Mouse (Mus musculus): ENCODE data around the gene Lin7b. TPM values are rescaled to one million over a fixed set of nuclear protein-coding genes. Genes with fewer than 3 reads are reported as not detected.
"Not testable (repeated sequence)": the region's sequence is repeated elsewhere in the genome, so short reads cannot be mapped to it uniquely, and the experiment has no call there.

Lin7b gene
- polyA plus RNA-seq, 1 experiment: 0.94 TPM

DNA sequence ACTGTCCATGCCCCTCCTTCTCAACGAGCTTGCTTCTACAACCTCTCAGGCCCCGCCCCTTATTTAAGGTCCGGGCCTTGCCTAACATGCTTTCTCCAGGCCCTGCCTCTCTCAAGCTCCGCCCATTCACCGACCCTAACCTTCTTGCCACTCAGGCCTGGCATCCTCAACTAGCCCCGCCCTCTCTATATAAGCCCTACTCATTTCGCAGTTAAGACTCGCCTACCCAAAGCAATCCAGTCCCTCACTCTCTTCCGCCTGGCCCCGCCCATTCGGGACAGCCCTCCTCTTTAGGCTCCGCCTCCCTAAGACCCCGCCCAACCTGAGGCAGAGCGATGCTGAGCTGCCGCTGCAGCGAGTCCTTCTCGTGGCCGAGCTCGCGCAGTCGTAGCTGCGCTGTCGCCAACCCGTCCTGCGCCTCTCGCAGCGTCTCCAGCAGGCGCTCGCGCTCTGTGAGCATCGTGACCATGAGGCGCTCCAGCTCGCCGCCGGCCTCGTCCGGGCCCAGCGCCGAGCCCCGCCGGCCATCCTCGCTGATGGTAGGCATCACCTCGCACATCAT lies 9.1 kb downstream of the Lin7b start:
- Histone ChIP-seq H3ac (ENCODE audit: control insufficient read depth, insufficient read length, low read depth) (peak overlapping the region; percentile 0), H3K79me3 (ENCODE audit: low read depth) (no peaks in the 10 kb centered on the region), H3K4me3 (ENCODE audit: insufficient read depth, poor library complexity, severe bottlenecking) (no peak overlapping the region), H3K79me2 (ENCODE audit: control insufficient read depth, insufficient read depth) (no peaks in the 10 kb centered on the region), H3K27me3 (ENCODE audit: control insufficient read depth, insufficient read depth, insufficient read length) (no peaks in the 10 kb centered on the region), H3K36me3 (ENCODE audit: control insufficient read depth, insufficient read depth) (no peaks in the 10 kb centered on the region)
- TF ChIP-seq CEBPB (IDR thresholded peaks at IDR 0.05; ENCODE audit: low read depth): no peak
- no peak for TF ChIP-seq MAX (IDR thresholded peaks at IDR 0.05)
- TF ChIP-seq USF1 (IDR thresholded peaks at IDR 0.05; ENCODE audit: low read depth): no peak
- TF ChIP-seq MYOG (IDR thresholded peaks at IDR 0.05; ENCODE audit: control insufficient read depth, extremely low read depth, insufficient read length): no peak
- no peak for TF ChIP-seq FOSL1 (IDR thresholded peaks at IDR 0.05; ENCODE audit: insufficient read depth, low read length, poor library complexity, severe bottlenecking)
- no peak for TF ChIP-seq MYOD1 (IDR thresholded peaks at IDR 0.05; ENCODE audit: control insufficient read depth, insufficient read length, low read depth)
- TF ChIP-seq CTCF (IDR thresholded peaks at IDR 0.05; ENCODE audit: control insufficient read depth, insufficient read depth, insufficient read length): no peak

DNA sequence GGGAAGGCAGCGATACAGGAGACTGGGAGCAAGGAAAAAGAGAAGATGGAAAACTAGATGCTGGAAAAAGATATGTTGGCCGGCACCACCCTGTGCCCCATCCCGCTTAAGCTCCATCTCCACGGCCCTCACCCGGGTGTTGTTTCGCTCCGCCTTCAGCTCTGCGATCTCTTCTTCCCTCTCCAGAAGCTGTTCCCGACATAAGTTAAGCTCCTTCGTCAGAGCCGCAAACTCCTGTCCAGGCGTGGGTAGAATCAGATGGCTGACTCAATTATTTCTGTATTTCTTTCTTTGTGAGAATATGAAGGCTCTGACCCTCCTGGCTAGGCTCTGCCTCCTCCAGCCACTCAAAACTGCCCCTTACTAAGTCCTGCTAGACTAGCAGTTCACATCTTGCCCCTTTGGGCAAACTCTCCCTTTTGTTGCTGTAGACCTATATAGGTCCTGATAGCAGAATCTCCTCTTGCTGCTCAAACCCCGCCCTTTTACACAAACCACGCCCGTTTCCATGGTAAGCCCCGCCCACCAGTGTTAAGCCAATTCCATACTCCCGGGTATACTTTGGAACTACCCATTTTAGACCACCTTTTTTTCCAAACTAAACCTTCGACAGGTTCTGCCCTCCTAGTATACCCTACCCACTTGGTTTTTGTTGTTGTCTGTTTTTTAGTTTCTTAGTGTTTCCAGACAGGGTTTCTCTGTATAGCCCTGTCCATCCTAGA lies 9.8 kb downstream of the Lin7b start:
- Histone ChIP-seq H3K4me3 (ENCODE audit: insufficient read depth, poor library complexity, severe bottlenecking) (no peak overlapping the region), H3K79me2 (ENCODE audit: control insufficient read depth, insufficient read depth) (no peaks in the 10 kb centered on the region), H3K27me3 (ENCODE audit: control insufficient read depth, insufficient read depth, insufficient read length) (no peaks in the 10 kb centered on the region), H3K79me3 (ENCODE audit: low read depth) (no peaks in the 10 kb centered on the region), H3ac (ENCODE audit: control insufficient read depth, insufficient read length, low read depth) (no peak overlapping the region), H3K36me3 (ENCODE audit: control insufficient read depth, insufficient read depth) (no peaks in the 10 kb centered on the region)
- TF ChIP-seq CTCF (IDR thresholded peaks at IDR 0.05; ENCODE audit: control insufficient read depth, insufficient read depth, insufficient read length): no peak
- no peak for TF ChIP-seq MYOG (IDR thresholded peaks at IDR 0.05; ENCODE audit: control insufficient read depth, extremely low read depth, insufficient read length)
- TF ChIP-seq MYOD1 (IDR thresholded peaks at IDR 0.05; ENCODE audit: control insufficient read depth, insufficient read length, low read depth): no peak
- TF ChIP-seq CEBPB (IDR thresholded peaks at IDR 0.05; ENCODE audit: low read depth): no peak
- TF ChIP-seq FOSL1 (IDR thresholded peaks at IDR 0.05; ENCODE audit: insufficient read depth, low read length, poor library complexity, severe bottlenecking): no peak
- TF ChIP-seq MAX (IDR thresholded peaks at IDR 0.05): no peak
- no peak for TF ChIP-seq USF1 (IDR thresholded peaks at IDR 0.05; ENCODE audit: low read depth)

DNA sequence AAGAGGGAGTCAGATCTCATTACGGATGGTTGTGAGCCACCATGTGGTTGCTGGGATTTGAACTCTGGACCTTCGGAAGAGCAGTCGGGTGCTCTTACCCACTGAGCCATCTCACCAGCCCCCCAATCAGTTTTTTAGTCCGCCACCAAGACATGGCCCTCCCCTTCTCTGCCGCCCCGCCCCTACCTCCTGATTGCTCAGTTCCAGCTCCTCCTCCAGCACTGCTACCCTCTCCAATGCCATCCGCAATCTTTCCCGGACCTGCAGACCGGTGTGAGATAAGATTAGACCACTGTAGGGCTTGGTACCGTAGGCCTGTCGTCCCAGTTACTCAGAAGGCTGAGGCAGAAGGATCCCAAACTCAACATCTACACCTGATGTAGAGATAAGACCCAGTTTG lies 11.3 kb downstream of the Lin7b start:
- not testable (repeated sequence) for H3K4me3 ChIP-seq (ENCODE audit: insufficient read depth, poor library complexity, severe bottlenecking); H3K79me3 ChIP-seq (ENCODE audit: low read depth); H3K36me3 ChIP-seq (ENCODE audit: control insufficient read depth, insufficient read depth); H3ac ChIP-seq (ENCODE audit: control insufficient read depth, insufficient read length, low read depth); H3K27me3 ChIP-seq (ENCODE audit: control insufficient read depth, insufficient read depth, insufficient read length); H3K79me2 ChIP-seq (ENCODE audit: control insufficient read depth, insufficient read depth)

DNA sequence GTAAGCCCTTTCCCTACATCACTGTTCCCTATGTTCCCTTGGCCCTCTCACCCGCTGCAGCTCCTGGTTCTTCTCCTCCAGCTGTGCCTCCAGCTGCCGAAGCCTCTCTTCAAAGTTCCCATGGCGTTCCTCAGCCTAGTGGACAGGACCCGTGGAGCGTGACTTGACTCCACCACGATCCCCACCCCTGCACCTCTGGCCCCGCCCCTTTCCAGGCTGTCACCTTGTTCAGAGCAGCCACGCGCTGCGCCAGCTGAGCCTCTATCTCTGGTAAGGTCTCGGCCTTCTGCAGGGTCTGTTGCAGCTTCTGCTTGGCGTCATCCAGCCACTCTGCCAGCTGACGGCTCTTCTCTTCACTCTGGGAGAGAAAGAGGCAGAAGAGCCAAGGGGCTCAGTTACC lies 14.3 kb downstream of the Lin7b start:
- H3K79me2 ChIP-seq (ENCODE audit: control insufficient read depth, insufficient read depth): no peaks in the 10 kb centered on the region
- H3K27me3 ChIP-seq (ENCODE audit: control insufficient read depth, insufficient read depth, insufficient read length): no peaks in the 10 kb centered on the region
- no peak overlapping the region for H3ac ChIP-seq (ENCODE audit: control insufficient read depth, insufficient read length, low read depth)
- no peaks in the 10 kb centered on the region for H3K36me3 ChIP-seq (ENCODE audit: control insufficient read depth, insufficient read depth)
- no peak overlapping the region for H3K4me3 ChIP-seq (ENCODE audit: insufficient read depth, poor library complexity, severe bottlenecking)
- no peak for TF ChIP-seq MYOG (IDR thresholded peaks at IDR 0.05; ENCODE audit: control insufficient read depth, extremely low read depth, insufficient read length)
- no peak for TF ChIP-seq FOSL1 (IDR thresholded peaks at IDR 0.05; ENCODE audit: insufficient read depth, low read length, poor library complexity, severe bottlenecking)
- no peak for TF ChIP-seq CTCF (IDR thresholded peaks at IDR 0.05; ENCODE audit: control insufficient read depth, insufficient read depth, insufficient read length)
- TF ChIP-seq MYOD1 (IDR thresholded peaks at IDR 0.05; ENCODE audit: control insufficient read depth, insufficient read length, low read depth): no peak
- no peak for TF ChIP-seq CEBPB (IDR thresholded peaks at IDR 0.05; ENCODE audit: low read depth)
- no peak for TF ChIP-seq MAX (IDR thresholded peaks at IDR 0.05)
- no peak for TF ChIP-seq USF1 (IDR thresholded peaks at IDR 0.05; ENCODE audit: low read depth)
- H3K79me3 ChIP-seq (ENCODE audit: low read depth): no peaks in the 10 kb centered on the region

DNA sequence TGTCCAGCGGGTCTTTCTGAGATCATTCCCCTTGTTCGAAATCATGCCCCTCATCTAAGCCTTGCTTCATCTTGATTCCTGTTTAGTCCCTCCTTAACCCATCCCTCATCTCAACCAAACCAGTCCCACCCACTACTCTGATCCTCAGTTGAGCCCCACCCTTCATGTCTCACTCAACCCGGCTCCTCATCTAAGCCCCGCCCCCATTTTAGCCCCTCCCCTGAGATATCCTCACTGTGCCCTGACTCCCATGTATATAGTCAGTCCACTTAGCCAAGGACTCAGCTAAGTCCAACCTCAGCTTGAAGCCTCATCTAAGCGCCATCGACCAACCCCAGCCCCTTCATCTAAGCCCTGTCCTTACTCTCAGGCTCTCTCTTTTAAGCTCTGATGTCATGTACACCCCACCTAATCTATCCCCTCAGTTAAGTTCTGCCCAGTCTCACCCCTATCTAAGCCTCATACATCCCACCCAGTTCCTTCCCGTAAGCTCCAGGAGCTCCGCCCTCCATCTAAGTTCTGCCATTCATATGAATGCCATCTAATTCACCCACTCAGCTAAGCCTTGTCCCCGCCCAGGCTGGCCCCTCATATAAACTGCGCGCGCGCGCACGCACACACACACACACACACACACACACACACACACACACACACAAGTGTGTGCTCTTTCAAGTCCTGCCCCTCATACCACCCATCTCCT lies 14.9 kb downstream of the Lin7b start:
- Histone ChIP-seq H3K79me3 (ENCODE audit: low read depth) (no peaks in the 10 kb centered on the region), H3K36me3 (ENCODE audit: control insufficient read depth, insufficient read depth) (no peaks in the 10 kb centered on the region), H3K79me2 (ENCODE audit: control insufficient read depth, insufficient read depth) (no peaks in the 10 kb centered on the region), H3K27me3 (ENCODE audit: control insufficient read depth, insufficient read depth, insufficient read length) (no peaks in the 10 kb centered on the region), H3K4me3 (ENCODE audit: insufficient read depth, poor library complexity, severe bottlenecking) (no peak overlapping the region), H3ac (ENCODE audit: control insufficient read depth, insufficient read length, low read depth) (no peak overlapping the region)
- TF ChIP-seq FOSL1 (IDR thresholded peaks at IDR 0.05; ENCODE audit: insufficient read depth, low read length, poor library complexity, severe bottlenecking): no peak
- TF ChIP-seq CEBPB (IDR thresholded peaks at IDR 0.05; ENCODE audit: low read depth): no peak
- TF ChIP-seq MAX (IDR thresholded peaks at IDR 0.05): no peak
- TF ChIP-seq CTCF (IDR thresholded peaks at IDR 0.05; ENCODE audit: control insufficient read depth, insufficient read depth, insufficient read length): no peak

DNA sequence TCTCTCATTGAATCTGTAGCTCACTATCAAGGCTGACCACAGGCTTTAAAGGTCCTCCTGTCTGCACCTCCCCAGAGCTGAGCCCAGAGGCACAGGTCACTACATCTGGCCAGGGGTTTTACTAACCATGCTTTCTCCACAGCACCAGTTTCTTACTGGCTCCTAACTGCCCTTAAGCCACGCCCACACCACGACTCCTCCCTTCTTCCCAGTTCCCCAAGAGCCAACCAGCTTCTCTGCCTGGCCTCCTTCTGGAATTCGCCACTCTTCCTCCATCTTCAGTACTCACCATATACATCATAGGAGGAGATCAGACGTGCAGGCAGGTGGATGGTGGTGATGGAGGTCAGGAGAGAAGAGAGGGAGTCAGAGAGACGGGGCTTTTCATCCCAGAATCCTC lies 17.3 kb downstream of the Lin7b start:
- H3K36me3 ChIP-seq (ENCODE audit: control insufficient read depth, insufficient read depth): no peaks in the 10 kb centered on the region
- H3K79me2 ChIP-seq (ENCODE audit: control insufficient read depth, insufficient read depth): no peaks in the 10 kb centered on the region
- H3K79me3 ChIP-seq (ENCODE audit: low read depth): no peaks in the 10 kb centered on the region
- TF ChIP-seq FOSL1 (IDR thresholded peaks at IDR 0.05; ENCODE audit: insufficient read depth, low read length, poor library complexity, severe bottlenecking) (no peak), USF1 (IDR thresholded peaks at IDR 0.05; ENCODE audit: low read depth) (no peak), CTCF (IDR thresholded peaks at IDR 0.05; ENCODE audit: control insufficient read depth, insufficient read depth, insufficient read length) (no peak), CEBPB (IDR thresholded peaks at IDR 0.05; ENCODE audit: low read depth) (no peak), MYOD1 (IDR thresholded peaks at IDR 0.05; ENCODE audit: control insufficient read depth, insufficient read length, low read depth) (no peak), MAX (IDR thresholded peaks at IDR 0.05) (no peak)
- H3ac ChIP-seq (ENCODE audit: control insufficient read depth, insufficient read length, low read depth): no peak overlapping the region
- no peak overlapping the region for H3K4me3 ChIP-seq (ENCODE audit: insufficient read depth, poor library complexity, severe bottlenecking)
- no peaks in the 10 kb centered on the region for H3K27me3 ChIP-seq (ENCODE audit: control insufficient read depth, insufficient read depth, insufficient read length)

All from C2C12 (cell line).